Mouse (Mus musculus): ENCODE measurements around the gene Tctn1. TPM values are rescaled to one million over a fixed set of nuclear protein-coding genes. Genes with fewer than 3 reads are reported as not detected.

Gene Tctn1
- polyA plus RNA-seq, 1 experiment from 2014 or later, result 3.2 TPM

DNA sequence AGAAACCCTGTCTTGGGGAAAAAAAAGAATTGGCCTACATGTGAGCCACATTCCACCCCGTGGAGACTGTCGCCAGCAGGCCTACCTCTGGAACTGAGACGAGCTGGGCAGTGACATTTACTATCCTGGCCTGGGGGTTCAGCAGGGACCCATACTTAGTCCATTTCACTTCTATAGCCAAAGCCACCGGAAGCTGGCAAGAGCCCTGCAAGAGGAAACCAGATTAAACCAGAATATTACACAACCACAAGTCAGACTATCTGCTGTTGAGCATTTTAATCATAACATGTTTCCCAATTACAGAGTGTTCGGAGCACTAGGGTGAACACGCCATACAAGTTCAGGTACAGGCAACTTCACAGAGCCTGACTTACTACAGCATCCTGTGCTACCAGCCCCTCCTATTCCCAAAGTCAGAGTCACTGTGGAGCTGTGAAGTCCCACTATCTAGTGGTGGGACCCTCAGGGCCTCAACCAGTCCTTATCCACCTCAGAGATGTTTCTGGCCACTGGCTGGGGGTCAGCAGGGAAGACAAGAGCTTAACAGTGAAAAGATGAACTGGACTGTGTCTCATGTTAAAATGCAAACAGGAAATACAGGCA lies 21.6 kb downstream of the Tctn1 start:
- no peak for ATAC-seq

DNA sequence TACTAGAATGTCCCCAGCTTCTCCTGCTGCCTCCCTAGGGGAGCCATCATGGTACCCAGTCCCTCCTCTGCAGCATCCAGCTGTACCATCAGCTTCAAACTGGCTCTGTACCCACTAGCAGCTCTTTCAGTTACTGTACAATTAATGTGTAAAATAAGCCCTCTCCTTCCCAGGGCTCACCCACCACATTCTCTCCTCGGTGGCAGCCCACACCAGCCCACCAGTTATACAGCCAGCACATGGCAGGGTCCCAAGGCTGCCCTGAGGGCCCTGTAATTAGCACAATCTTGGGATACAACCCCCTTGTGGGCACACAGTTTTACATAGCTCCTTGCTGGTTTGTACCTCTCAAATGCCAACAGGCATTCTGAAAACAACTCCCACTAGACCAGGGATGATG lies 23.3 kb downstream of the Tctn1 start:
- Histone ChIP-seq H3K9me3 (ENCODE audit: control insufficient read depth, low read length) (no peaks in the 10 kb centered on the region), H3K27ac (ENCODE audit: low read length) (no peak overlapping the region), H3K9ac (ENCODE audit: low read depth, low read length) (no peak overlapping the region), H3K36me3 (ENCODE audit: control insufficient read depth, insufficient read depth, low read length) (no peaks in the 10 kb centered on the region; the same call in 1 of the 2 replicates), H3K4me1 (ENCODE audit: control insufficient read depth, insufficient read depth, low read length) (no peaks in the 10 kb centered on the region), H3K27me3 (replicated peaks; ENCODE audit: control insufficient read depth, insufficient read depth, low read length) (no peaks in the 10 kb centered on the region), H3K4me3 (ENCODE audit: low read length) (no peak overlapping the region), H3K4me2 (ENCODE audit: low read depth, low read length) (no peak overlapping the region)
- WGBS, result 60% methylated on average over 1 of the region's 1 CpGs
- ATAC-seq, result no peak

More for the DNA sequence above, 21.6 kb downstream of the Tctn1 start:
- Histone ChIP-seq H3K4me2 (ENCODE audit: low read depth, low read length) (no peak overlapping the region), H3K4me3 (ENCODE audit: low read length) (no peak overlapping the region), H3K27me3 (replicated peaks; ENCODE audit: control insufficient read depth, insufficient read depth, low read length) (no peaks in the 10 kb centered on the region), H3K36me3 (ENCODE audit: control insufficient read depth, insufficient read depth, low read length) (no peaks in the 10 kb centered on the region; the same call in 1 of the 2 replicates), H3K27ac (ENCODE audit: low read length) (no peak overlapping the region), H3K9ac (ENCODE audit: low read depth, low read length) (no peak overlapping the region), H3K9me3 (ENCODE audit: control insufficient read depth, low read length) (no peaks in the 10 kb centered on the region), H3K4me1 (ENCODE audit: control insufficient read depth, insufficient read depth, low read length) (no peaks in the 10 kb centered on the region)
- WGBS, result 85% methylated on average over 6 of the region's 6 CpGs

DNA sequence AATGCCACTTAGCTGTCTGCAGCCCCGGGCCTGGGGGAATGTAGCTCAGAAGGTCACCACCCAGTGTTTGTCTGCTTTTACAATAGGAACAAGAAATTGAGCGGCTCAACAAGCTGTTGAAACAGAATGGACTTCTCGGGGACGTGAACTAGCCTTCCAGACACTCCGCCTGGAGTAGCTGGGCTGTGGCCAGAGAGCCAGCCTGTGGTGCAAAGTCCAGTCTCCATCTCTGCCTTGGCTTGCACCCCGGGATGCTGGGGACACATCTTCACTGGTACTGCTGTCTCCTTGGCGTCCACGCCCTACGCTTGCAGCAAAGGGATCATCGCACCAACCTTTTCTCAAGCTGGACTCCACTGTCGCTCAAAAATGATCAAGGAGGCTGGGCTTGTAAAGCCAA lies 23.7 kb downstream of the Tctn1 start:
- Histone ChIP-seq H3K36me3 (ENCODE audit: control insufficient read depth, insufficient read depth, low read length) (no peaks in the 10 kb centered on the region; the same call in 1 of the 2 replicates), H3K4me1 (ENCODE audit: control insufficient read depth, insufficient read depth, low read length) (no peaks in the 10 kb centered on the region), H3K9me3 (ENCODE audit: control insufficient read depth, low read length) (no peaks in the 10 kb centered on the region), H3K4me3 (ENCODE audit: low read length) (no peak overlapping the region), H3K27ac (ENCODE audit: low read length) (no peak overlapping the region), H3K27me3 (replicated peaks; ENCODE audit: control insufficient read depth, insufficient read depth, low read length) (no peaks in the 10 kb centered on the region), H3K4me2 (ENCODE audit: low read depth, low read length) (no peak overlapping the region), H3K9ac (ENCODE audit: low read depth, low read length) (no peak overlapping the region)
- no peak for ATAC-seq
- WGBS, result 92% methylated on average over 11 of the region's 11 CpGs

DNA sequence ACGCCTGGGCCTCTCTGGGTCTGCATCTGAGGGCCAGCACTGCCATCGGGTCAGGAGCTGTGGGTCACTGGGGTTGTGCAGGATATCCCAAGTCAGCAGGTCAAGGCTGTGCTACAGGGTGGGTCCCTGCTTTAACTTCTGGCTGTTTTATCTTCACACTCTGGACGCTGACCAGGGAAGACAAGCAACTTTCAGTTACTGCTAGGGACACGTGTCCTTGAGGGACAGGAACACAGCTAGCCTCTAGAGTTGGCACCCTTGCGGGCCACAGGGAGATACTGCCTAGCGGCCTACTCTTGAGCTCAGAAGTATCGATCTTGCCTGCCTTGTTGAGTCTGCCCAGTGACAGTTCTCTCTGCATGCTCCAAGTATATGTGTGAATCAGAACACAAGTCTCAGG lies 24.6 kb downstream of the Tctn1 start:
- peaks cover 4% of the 10 kb centered on the region; the same call in 1 of the 2 replicates for H3K4me1 ChIP-seq (ENCODE audit: control insufficient read depth, insufficient read depth, low read length)
- no peak overlapping the region for H3K4me3 ChIP-seq (ENCODE audit: low read length)
- ATAC-seq, result no peak
- H3K9me3 ChIP-seq (ENCODE audit: control insufficient read depth, low read length), result no peaks in the 10 kb centered on the region
- no peaks in the 10 kb centered on the region for H3K27me3 ChIP-seq (replicated peaks; ENCODE audit: control insufficient read depth, insufficient read depth, low read length)
- no peak overlapping the region for H3K27ac ChIP-seq (ENCODE audit: low read length)
- H3K36me3 ChIP-seq (ENCODE audit: control insufficient read depth, insufficient read depth, low read length), result no peaks in the 10 kb centered on the region; the same call in 1 of the 2 replicates
- WGBS, result 78% methylated on average over 7 of the region's 7 CpGs
- H3K4me2 ChIP-seq (ENCODE audit: low read depth, low read length), result no peak overlapping the region
- no peak overlapping the region for H3K9ac ChIP-seq (ENCODE audit: low read depth, low read length)

DNA sequence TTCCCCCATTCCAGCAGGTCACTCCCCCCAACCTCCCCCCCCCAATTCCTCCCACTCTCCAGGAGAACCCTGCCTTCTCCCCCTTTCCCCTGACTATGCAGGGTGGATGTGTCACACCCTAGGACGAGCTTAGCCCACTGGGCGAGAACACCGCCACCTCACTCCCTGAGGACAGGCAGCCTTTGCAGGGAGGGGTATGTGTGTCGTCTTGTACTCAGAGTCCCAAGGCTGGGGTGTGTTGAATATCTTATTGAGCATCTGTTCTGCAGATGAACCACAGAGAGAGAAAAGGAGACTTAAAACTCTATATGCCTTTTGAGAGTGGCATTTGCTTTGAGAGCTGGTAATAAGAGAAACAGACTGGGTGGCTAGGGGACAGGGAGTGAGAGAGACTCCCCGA lies 27.1 kb downstream of the Tctn1 start:
- no peak overlapping the region for H3K27ac ChIP-seq (ENCODE audit: low read length)
- no peak overlapping the region for H3K4me2 ChIP-seq (ENCODE audit: low read depth, low read length)
- peaks cover 4% of the 10 kb centered on the region; the same call in 1 of the 2 replicates for H3K4me1 ChIP-seq (ENCODE audit: control insufficient read depth, insufficient read depth, low read length)
- no peaks in the 10 kb centered on the region for H3K27me3 ChIP-seq (replicated peaks; ENCODE audit: control insufficient read depth, insufficient read depth, low read length)
- 82% methylated on average over 5 of the region's 5 CpGs for WGBS
- H3K9ac ChIP-seq (ENCODE audit: low read depth, low read length), result no peak overlapping the region
- no peaks in the 10 kb centered on the region for H3K9me3 ChIP-seq (ENCODE audit: control insufficient read depth, low read length)
- no peak for ATAC-seq
- no peaks in the 10 kb centered on the region; the same call in 1 of the 2 replicates for H3K36me3 ChIP-seq (ENCODE audit: control insufficient read depth, insufficient read depth, low read length)
- H3K4me3 ChIP-seq (ENCODE audit: low read length), result no peak overlapping the region

DNA sequence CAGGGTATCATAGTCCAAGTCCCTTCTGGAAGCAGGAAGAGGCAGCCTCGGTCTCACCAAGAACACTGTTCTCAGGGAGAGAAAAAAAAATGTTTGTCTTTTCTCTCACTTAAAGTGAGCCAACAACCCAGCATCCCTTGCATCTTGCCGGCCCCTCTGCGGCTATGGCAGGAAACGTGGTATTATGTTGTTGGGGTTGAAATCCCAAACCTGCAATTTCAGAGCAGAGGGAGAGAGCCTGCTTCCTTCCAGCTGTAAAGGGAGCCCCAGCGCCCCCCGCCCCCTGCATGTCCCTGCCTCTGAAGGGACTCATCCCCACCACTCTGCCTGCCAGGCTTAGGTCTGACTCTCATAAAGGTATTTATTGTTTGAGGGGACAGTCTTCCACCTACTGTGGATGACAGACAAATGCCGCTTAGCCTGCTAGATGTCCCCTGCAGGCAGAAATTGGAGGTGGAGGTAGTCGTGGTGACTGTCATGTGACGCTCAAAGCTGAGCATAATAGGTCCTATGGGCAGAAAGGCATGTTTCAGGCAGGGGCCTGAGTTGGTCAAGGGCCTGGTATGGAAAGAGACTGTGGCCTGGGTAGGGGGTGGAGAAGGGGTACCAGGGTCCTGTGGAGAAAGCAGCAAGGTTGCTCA lies 28.9 kb downstream of the Tctn1 start:
- no peaks in the 10 kb centered on the region for H3K36me3 ChIP-seq (ENCODE audit: control insufficient read depth, insufficient read depth, low read length)
- no peak overlapping the region for H3K4me2 ChIP-seq (ENCODE audit: low read depth, low read length)
- H3K4me3 ChIP-seq (ENCODE audit: low read length), result no peak overlapping the region
- H3K27me3 ChIP-seq (replicated peaks; ENCODE audit: control insufficient read depth, insufficient read depth, low read length), result no peaks in the 10 kb centered on the region
- no peak overlapping the region for H3K9ac ChIP-seq (ENCODE audit: low read depth, low read length)
- peaks cover 4% of the 10 kb centered on the region; the same call in 1 of the 2 replicates for H3K4me1 ChIP-seq (ENCODE audit: control insufficient read depth, insufficient read depth, low read length)
- H3K27ac ChIP-seq (ENCODE audit: low read length), result 0 out of 2 replicates have a peak overlapping the region, but pooled peaks have one; percentile 44
- H3K9me3 ChIP-seq (ENCODE audit: control insufficient read depth, low read length), result no peaks in the 10 kb centered on the region
- 54% methylated on average over 9 of the region's 9 CpGs for WGBS
- ATAC-seq, result no peak

DNA sequence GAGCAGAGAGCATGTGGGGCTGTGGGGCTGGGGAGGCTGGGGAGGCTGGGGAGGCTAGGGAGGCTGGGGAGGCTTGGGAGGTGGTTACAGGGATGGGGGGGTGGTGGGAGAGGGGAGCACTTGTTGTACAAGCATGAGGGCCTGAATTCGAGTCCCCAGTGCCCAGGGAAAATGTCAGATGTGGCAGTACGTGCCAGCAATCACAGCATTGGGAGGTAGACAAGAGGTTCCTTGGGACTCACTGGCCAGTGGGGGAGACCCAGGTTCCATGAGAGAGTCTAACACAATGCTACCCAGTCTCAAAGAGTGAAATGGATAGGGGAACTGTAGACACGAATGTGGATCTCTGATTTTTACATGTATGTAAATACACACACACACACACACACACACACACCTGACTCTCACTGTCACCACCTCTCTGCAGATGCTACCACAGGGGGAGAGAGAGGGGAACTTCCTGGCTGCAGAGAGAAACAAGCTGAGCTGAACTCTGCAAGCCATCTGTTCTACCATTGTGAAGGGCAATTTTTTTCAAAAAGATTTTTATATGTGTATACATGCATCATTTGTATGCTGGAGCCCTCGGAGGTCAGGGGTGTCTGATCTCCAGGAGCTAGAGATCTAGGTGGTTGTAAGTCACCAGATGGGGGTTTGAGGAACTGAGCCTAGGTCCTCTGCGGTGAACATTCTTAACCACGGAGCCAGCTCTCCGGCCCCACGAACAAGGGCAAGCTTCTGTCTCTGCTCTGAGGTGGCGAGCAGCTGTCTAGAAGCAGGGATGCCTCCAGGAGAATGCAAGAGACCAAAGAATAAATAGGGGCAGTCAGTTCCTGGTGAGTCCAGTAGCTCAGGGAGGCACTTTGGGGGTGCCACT lies 29.7 kb downstream of the Tctn1 start:
- no peaks in the 10 kb centered on the region for H3K9me3 ChIP-seq (ENCODE audit: control insufficient read depth, low read length)
- H3K4me2 ChIP-seq (ENCODE audit: low read depth, low read length), result no peak overlapping the region
- no peak for ATAC-seq
- WGBS, result 70% methylated on average over 9 of the region's 9 CpGs
- no peak overlapping the region for H3K9ac ChIP-seq (ENCODE audit: low read depth, low read length)
- H3K4me3 ChIP-seq (ENCODE audit: low read length), result no peak overlapping the region
- 0 out of 2 replicates have a peak overlapping the region, but pooled peaks have one; percentile 44 for H3K27ac ChIP-seq (ENCODE audit: low read length)
- peaks cover 4% of the 10 kb centered on the region; the same call in 1 of the 2 replicates for H3K4me1 ChIP-seq (ENCODE audit: control insufficient read depth, insufficient read depth, low read length)
- H3K36me3 ChIP-seq (ENCODE audit: control insufficient read depth, insufficient read depth, low read length), result no peaks in the 10 kb centered on the region
- H3K27me3 ChIP-seq (replicated peaks; ENCODE audit: control insufficient read depth, insufficient read depth, low read length), result no peaks in the 10 kb centered on the region

DNA sequence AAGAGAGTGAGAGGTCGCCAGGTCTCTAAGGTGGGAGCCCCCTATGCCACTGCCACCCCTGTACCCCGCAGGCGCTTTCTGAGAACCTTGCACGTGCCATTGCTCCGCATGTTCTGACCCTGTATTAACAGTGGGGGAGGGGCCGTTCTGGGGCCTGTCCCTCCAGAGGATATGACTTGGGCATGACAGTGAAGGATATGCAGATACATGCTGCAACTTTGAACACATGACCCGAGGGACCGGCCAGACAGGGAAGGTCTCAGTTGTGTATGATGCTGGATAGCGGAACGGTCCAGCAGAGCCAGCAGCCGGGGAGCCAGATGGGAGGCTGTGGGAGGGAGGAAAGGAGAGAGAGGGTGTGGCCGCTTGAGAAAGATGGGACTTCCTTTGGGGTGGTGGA lies 30.6 kb downstream of the Tctn1 start:
- H3K36me3 ChIP-seq (ENCODE audit: control insufficient read depth, insufficient read depth, low read length), result no peaks in the 10 kb centered on the region
- H3K4me2 ChIP-seq (ENCODE audit: low read depth, low read length), result no peak overlapping the region
- peaks cover 4% of the 10 kb centered on the region; the same call in 1 of the 2 replicates for H3K4me1 ChIP-seq (ENCODE audit: control insufficient read depth, insufficient read depth, low read length)
- H3K27ac ChIP-seq (ENCODE audit: low read length), result no peak overlapping the region
- WGBS, result 83% methylated on average over 12 of the region's 12 CpGs
- no peak overlapping the region for H3K4me3 ChIP-seq (ENCODE audit: low read length)
- H3K9me3 ChIP-seq (ENCODE audit: control insufficient read depth, low read length), result no peaks in the 10 kb centered on the region
- no peak overlapping the region for H3K9ac ChIP-seq (ENCODE audit: low read depth, low read length)
- H3K27me3 ChIP-seq (replicated peaks; ENCODE audit: control insufficient read depth, insufficient read depth, low read length), result no peaks in the 10 kb centered on the region
- no peak for ATAC-seq

DNA sequence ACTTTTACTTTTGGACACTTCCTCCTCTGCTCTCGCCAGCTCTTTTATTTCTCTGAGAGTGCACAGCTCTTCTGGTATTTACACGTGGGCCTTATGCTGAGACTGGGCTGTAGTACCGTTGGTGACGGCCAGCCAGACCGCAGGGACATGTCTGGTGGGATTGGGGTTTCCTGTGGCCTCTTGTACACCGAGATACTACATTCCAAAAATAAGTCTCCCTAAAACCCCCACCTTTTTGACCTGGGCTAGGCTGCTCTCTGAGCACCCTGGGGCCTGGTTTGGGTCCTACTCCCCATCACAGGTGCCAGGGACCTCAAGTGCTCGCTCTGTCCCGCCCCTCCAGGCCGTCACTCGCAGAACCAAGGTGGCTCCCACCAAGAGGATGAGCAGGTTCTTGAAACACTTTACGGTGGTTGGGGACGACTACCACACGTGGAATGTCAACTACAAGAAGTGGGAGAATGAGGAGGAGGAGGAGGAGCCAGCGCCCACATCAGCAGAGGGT lies 31.1 kb downstream of the Tctn1 start:
- no peaks in the 10 kb centered on the region for H3K9me3 ChIP-seq (ENCODE audit: control insufficient read depth, low read length)
- H3K9ac ChIP-seq (ENCODE audit: low read depth, low read length), result no peak overlapping the region
- H3K27ac ChIP-seq (ENCODE audit: low read length), result no peak overlapping the region
- H3K4me2 ChIP-seq (ENCODE audit: low read depth, low read length), result no peak overlapping the region
- 77% methylated on average over 14 of the region's 14 CpGs for WGBS
- no peaks in the 10 kb centered on the region for H3K36me3 ChIP-seq (ENCODE audit: control insufficient read depth, insufficient read depth, low read length)
- H3K4me1 ChIP-seq (ENCODE audit: control insufficient read depth, insufficient read depth, low read length), result peaks cover 4% of the 10 kb centered on the region; the same call in 1 of the 2 replicates
- H3K4me3 ChIP-seq (ENCODE audit: low read length), result no peak overlapping the region
- no peak for ATAC-seq
- no peaks in the 10 kb centered on the region for H3K27me3 ChIP-seq (replicated peaks; ENCODE audit: control insufficient read depth, insufficient read depth, low read length)

All from intestine, embryonic 16.5 days (tissue).